Mouse (Mus musculus) layer of hippocampus, adult 11-12 months (tissue): ENCODE measurements around the gene Swt1.
"Not testable (repeated sequence)": the region's sequence is repeated elsewhere in the genome, so short reads cannot be mapped to it uniquely, and the experiment has no call there.

ENCODE experiments used
- DNase-seq: peaks from one replicate; pipeline ENCODE4 v3.0.0; 2022; ENCODE audit warnings: low spot score

The Swt1 gene

GRCm38 (mm10) chr1:151366944-151367605 lies 61.2 kb downstream of the Swt1 start:
- no peak for DNase-seq

GRCm38 (mm10) chr1:151359374-151359773 lies 68.9 kb downstream of the Swt1 start:
- no peak for DNase-seq

- no peak for DNase-seq
These were observed 72.3 kb downstream of the Swt1 start for GRCm38 (mm10) chr1:151355994-151356393.

GRCm38 (mm10) chr1:151352911-151353310 lies 75.3 kb downstream of the Swt1 start:
- DNase-seq: no peak

GRCm38 (mm10) chr1:151348293-151348692 lies 80.0 kb downstream of the Swt1 start:
- not testable (repeated sequence) for DNase-seq

- DNase-seq: no peak
These were observed 81.6 kb downstream of the Swt1 start for GRCm38 (mm10) chr1:151346681-151347127.

GRCm38 (mm10) chr1:151345863-151346195 lies 82.4 kb downstream of the Swt1 start:
- DNase-seq: no peak

GRCm38 (mm10) chr1:151345109-151345862 lies 83.0 kb downstream of the Swt1 start:
- DNase-seq: peak; percentile 96

- peak; percentile 97 for DNase-seq
These were observed 83.8 kb downstream of the Swt1 start, which contains the start of gene Ivns1abp for GRCm38 (mm10) chr1:151344283-151345108. Gene Ivns1abp (plus strand): TSS chr1:151344477.

GRCm38 (mm10) chr1:151343571-151344282 lies 84.5 kb downstream of the Swt1 start:
- no peak for DNase-seq

GRCm38 (mm10) chr1:151342968-151343367 lies 85.3 kb downstream of the Swt1 start:
- no peak for DNase-seq

GRCm38 (mm10) chr1:151342311-151342710 lies 85.9 kb downstream of the Swt1 start:
- DNase-seq: no peak

GRCm38 (mm10) chr1:151341321-151342044 lies 86.8 kb downstream of the Swt1 start:
- DNase-seq: no peak

- DNase-seq: no peak
These were observed 89.3 kb downstream of the Swt1 start for GRCm38 (mm10) chr1:151338941-151339340.

- DNase-seq: no peak
These were observed 90.0 kb downstream of the Swt1 start for GRCm38 (mm10) chr1:151338234-151338633.

- DNase-seq: no peak
These were observed 95.4 kb downstream of the Swt1 start for GRCm38 (mm10) chr1:151332819-151333218.

GRCm38 (mm10) chr1:151329601-151330000 lies 98.7 kb downstream of the Swt1 start:
- DNase-seq: no peak

- DNase-seq: no peak
These were observed 99.7 kb downstream of the Swt1 start for GRCm38 (mm10) chr1:151328341-151329097.

GRCm38 (mm10) chr1:151325328-151325727 lies 102.9 kb downstream of the Swt1 start:
- no peak for DNase-seq

- no peak for DNase-seq
These were observed 107.8 kb downstream of the Swt1 start for GRCm38 (mm10) chr1:151320408-151320807.

GRCm38 (mm10) chr1:151319267-151319666 lies 109.0 kb downstream of the Swt1 start:
- no peak for DNase-seq
